ENCODE assay signal across 1 mouse cellular context in the genomic region with DNA sequence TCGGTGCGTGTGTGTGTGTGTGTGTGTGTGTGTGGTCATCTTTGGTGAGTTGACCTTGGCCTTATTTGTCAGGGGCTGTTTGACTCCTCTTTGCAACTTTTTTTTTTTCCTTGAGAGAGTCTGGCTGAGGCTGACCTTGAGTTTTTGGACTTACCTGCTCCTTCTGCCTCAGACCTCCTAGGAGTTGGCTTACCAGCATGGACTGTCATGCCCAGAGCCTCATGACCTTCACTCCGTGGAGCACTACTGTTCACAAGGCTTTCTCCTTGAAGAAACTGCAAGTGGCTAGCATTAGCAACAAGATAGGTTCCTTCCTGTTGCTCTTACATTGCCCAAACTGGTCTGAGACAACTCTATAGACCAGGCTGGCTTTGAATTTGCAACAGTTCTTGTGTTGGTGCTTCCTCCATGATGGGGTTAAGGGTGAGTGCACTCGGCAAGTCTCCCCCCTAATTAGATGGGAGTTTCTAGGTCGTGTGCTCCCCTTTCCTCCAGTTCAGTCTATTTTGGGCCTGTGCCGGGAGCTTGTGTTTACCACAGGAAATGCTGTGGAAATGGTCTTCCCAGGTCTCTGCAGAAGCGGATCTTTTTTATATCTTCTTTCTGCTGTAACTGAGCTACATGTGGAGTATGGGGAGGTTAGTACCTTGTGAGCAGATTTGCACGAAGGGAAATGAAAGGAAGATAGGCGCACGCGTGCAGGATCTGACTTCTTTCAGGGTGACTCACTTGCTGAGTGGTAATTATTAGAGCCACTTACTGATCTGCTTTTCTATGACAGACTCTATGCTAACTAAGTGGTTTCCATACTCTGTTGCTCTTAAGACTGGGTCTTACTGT.
TF ChIP-seq lines count a peak whose summit lies in the region.

No protein-coding gene starts in this region.

TF ChIP-seq in CH12.LX, 34 proteins besides CTCF, POLR2A, EP300 and RAD21:
- TF ChIP-seq MAX (IDR thresholded peaks at IDR 0.05; ENCODE audit: low read length) = peak; percentile 79
- TF ChIP-seq MYC (IDR thresholded peaks at IDR 0.05; ENCODE audit: low read depth, low read length) = peak; percentile 88
- peak; percentile 96 for TF ChIP-seq BHLHE40 (IDR thresholded peaks at IDR 0.05; ENCODE audit: low read depth, low read length)
- no peak for TF ChIP-seq MAZ (IDR thresholded peaks at IDR 0.05; ENCODE audit: low read depth, low read length)
- no peak for TF ChIP-seq KAT2A (IDR thresholded peaks at IDR 0.05; ENCODE audit: insufficient replicate concordance, low read length)
- peak; percentile 65 for TF ChIP-seq NRF1 (IDR thresholded peaks at IDR 0.05; ENCODE audit: low read depth, low read length)
- no peak for TF ChIP-seq USF2 (conservative IDR thresholded peaks at IDR 0.05; ENCODE audit: low read depth, low read length)
- TF ChIP-seq MAFK (IDR thresholded peaks at IDR 0.05; ENCODE audit: insufficient replicate concordance, low read length) = peak; percentile 76; the same call in 1 of the 2 replicates
- no peak for TF ChIP-seq UBTF (IDR thresholded peaks at IDR 0.05; ENCODE audit: low read depth, low read length)
- TF ChIP-seq ZKSCAN1 (IDR thresholded peaks at IDR 0.05; ENCODE audit: borderline replicate concordance, low read depth, low read length) = no peak
- TF ChIP-seq MXI1 (IDR thresholded peaks at IDR 0.05; ENCODE audit: low read depth, low read length) = peak; percentile 75
- 0 out of 2 replicates have a peak, but pooled peaks have one; percentile 23 for TF ChIP-seq TCF12 (IDR thresholded peaks at IDR 0.05; ENCODE audit: low read depth, low read length)
- peak; percentile 82 for TF ChIP-seq IRF4 (IDR thresholded peaks at IDR 0.05; ENCODE audit: low read depth, low read length)
- peak; percentile 83 for TF ChIP-seq ETS1 (conservative IDR thresholded peaks at IDR 0.05; ENCODE audit: low read depth, low read length)
- TF ChIP-seq ELF1 (IDR thresholded peaks at IDR 0.05; ENCODE audit: low read depth, low read length) = 0 out of 2 replicates have a peak, but pooled peaks have one; percentile 12
- peak; percentile 56; the same call in 1 of the 2 replicates for TF ChIP-seq MEF2A (IDR thresholded peaks at IDR 0.05; ENCODE audit: borderline replicate concordance, low read depth, low read length)
- no peak for TF ChIP-seq SMC3 (IDR thresholded peaks at IDR 0.05; ENCODE audit: low read depth, low read length)
- no peak; the same call in 1 of the 2 replicates for TF ChIP-seq HCFC1 (IDR thresholded peaks at IDR 0.05; ENCODE audit: low read depth, low read length)
- TF ChIP-seq NELFE (IDR thresholded peaks at IDR 0.05; ENCODE audit: low read depth, low read length) = no peak
- TF ChIP-seq CHD1 (IDR thresholded peaks at IDR 0.05; ENCODE audit: low read depth, low read length) = no peak
- TF ChIP-seq SIN3A (IDR thresholded peaks at IDR 0.05; ENCODE audit: low read length) = peak; percentile 52; the same call in 1 of the 2 replicates
- TF ChIP-seq USF1 (IDR thresholded peaks at IDR 0.05; ENCODE audit: low read depth, low read length) = no peak
- TF ChIP-seq JUN (IDR thresholded peaks at IDR 0.05; ENCODE audit: insufficient read depth, low read depth, low read length) = peak; percentile 46
- TF ChIP-seq ZNF384 (IDR thresholded peaks at IDR 0.05; ENCODE audit: low read depth, low read length) = no peak
- TF ChIP-seq RCOR1 (conservative IDR thresholded peaks at IDR 0.05; ENCODE audit: low read depth, low read length) = 0 out of 2 replicates have a peak, but pooled peaks have one; percentile 48
- no peak for TF ChIP-seq TBP (conservative IDR thresholded peaks at IDR 0.05; ENCODE audit: low read depth, low read length)
TF ChIP-seq in CH12.LX: peak in this region for 14.
